Mouse (Mus musculus): ENCODE data around the gene Naxe. TPM values are rescaled to one million over a fixed set of nuclear protein-coding genes. Genes with fewer than 3 reads are reported as not detected.
A peak's percentile ranks its signal among the peaks of the same experiment; 100 is the strongest.

Gene Naxe
- total and polyA plus RNA-seq, 3 experiments, result 41.1 to 44.1 (median 42.4) TPM

- ATAC-seq (ENCODE audit: extremely low read depth, insufficient number of reproducible peaks, low FRiP score, poor library complexity, severe bottlenecking) (peak; percentile 62; the same call in 1 of the 2 replicates), DNase-seq (ENCODE audit: low spot score) (peak; percentile 24)
- Histone ChIP-seq H3K9me3 (replicated peaks) (no peaks in the 10 kb centered on the region), H3K27me3 (ENCODE audit: insufficient read depth, low read length) (peaks cover 11% of the 10 kb centered on the region), H3K4me3 (ENCODE audit: low read depth, low read length) (peak overlapping the region; percentile 86), H3K36me3 (replicated peaks) (peaks cover 42% of the 10 kb centered on the region), H3K4me1 (ENCODE audit: insufficient read depth, low read depth, low read length) (peaks cover 25% of the 10 kb centered on the region)
- no peak for TF ChIP-seq CTCF (IDR thresholded peaks at IDR 0.05; ENCODE audit: low read depth, low read length)
- TF ChIP-seq TAL1 (conservative IDR thresholded peaks at IDR 0.05; ENCODE audit: low read depth, low read length), result no peak
- no peak for TF ChIP-seq GATA1 (IDR thresholded peaks at IDR 0.05; ENCODE audit: borderline replicate concordance, low read length)
- TF ChIP-seq GATA2 (IDR thresholded peaks at IDR 0.05; ENCODE audit: borderline replicate concordance, low read depth, low read length), result no peak
- TF ChIP-seq POLR2AphosphoS5 (IDR thresholded peaks at IDR 0.05; ENCODE audit: insufficient replicate concordance, low read depth, low read length), result no peak
Observed at GRCm38 (mm10) chr3:88082663-88083062, 24.4 kb upstream of the Naxe start.

- peaks cover 39% of the 10 kb centered on the region for H3K36me3 ChIP-seq (replicated peaks)
- DNase-seq (ENCODE audit: low spot score) (no peak), ATAC-seq (ENCODE audit: extremely low read depth, insufficient number of reproducible peaks, low FRiP score, poor library complexity, severe bottlenecking) (no peak)
- no peak for TF ChIP-seq TAL1 (conservative IDR thresholded peaks at IDR 0.05; ENCODE audit: low read depth, low read length)
- TF ChIP-seq GATA2 (IDR thresholded peaks at IDR 0.05; ENCODE audit: borderline replicate concordance, low read depth, low read length), result no peak
- no peak for TF ChIP-seq GATA1 (IDR thresholded peaks at IDR 0.05; ENCODE audit: borderline replicate concordance, low read length)
- TF ChIP-seq CTCF (IDR thresholded peaks at IDR 0.05; ENCODE audit: low read depth, low read length), result no peak
- no peak for TF ChIP-seq POLR2AphosphoS5 (IDR thresholded peaks at IDR 0.05; ENCODE audit: insufficient replicate concordance, low read depth, low read length)
- peak overlapping the region; percentile 86 for H3K4me3 ChIP-seq (ENCODE audit: low read depth, low read length)
- no peaks in the 10 kb centered on the region for H3K9me3 ChIP-seq (replicated peaks)
- peaks cover 25% of the 10 kb centered on the region for H3K4me1 ChIP-seq (ENCODE audit: insufficient read depth, low read depth, low read length)
- H3K27me3 ChIP-seq (ENCODE audit: insufficient read depth, low read length), result peaks cover 15% of the 10 kb centered on the region
Observed at GRCm38 (mm10) chr3:88082224-88082618, 23.9 kb upstream of the Naxe start.

GRCm38 (mm10) chr3:88081345-88082223, 23.3 kb upstream of the Naxe start, which contains the start of gene Iqgap3:
Iqgap3 (plus strand) TSS chr3:88081971.
- ATAC-seq (ENCODE audit: extremely low read depth, insufficient number of reproducible peaks, low FRiP score, poor library complexity, severe bottlenecking), result peak; percentile 75
- Histone ChIP-seq H3K27me3 (ENCODE audit: insufficient read depth, low read length) (peaks cover 18% of the 10 kb centered on the region), H3K4me1 (ENCODE audit: insufficient read depth, low read depth, low read length) (peaks cover 25% of the 10 kb centered on the region), H3K36me3 (replicated peaks) (peaks cover 34% of the 10 kb centered on the region), H3K4me3 (ENCODE audit: low read depth, low read length) (peak within 1 kb of the TSS; percentile 86), H3K9me3 (replicated peaks) (no peaks in the 10 kb centered on the region)
- peak; percentile 95 for DNase-seq (ENCODE audit: low spot score)
- TF ChIP-seq GATA2 (IDR thresholded peaks at IDR 0.05; ENCODE audit: borderline replicate concordance, low read depth, low read length) (no peak), POLR2AphosphoS5 (IDR thresholded peaks at IDR 0.05; ENCODE audit: insufficient replicate concordance, low read depth, low read length) (no peak), TAL1 (conservative IDR thresholded peaks at IDR 0.05; ENCODE audit: low read depth, low read length) (no peak), GATA1 (IDR thresholded peaks at IDR 0.05; ENCODE audit: borderline replicate concordance, low read length) (no peak), CTCF (IDR thresholded peaks at IDR 0.05; ENCODE audit: low read depth, low read length) (no peak)

GRCm38 (mm10) chr3:88078204-88078603, 19.9 kb upstream of the Naxe start, which contains the start of gene Ttc24:
Ttc24 (minus strand) TSS chr3:88078304.
- TF ChIP-seq GATA2 (IDR thresholded peaks at IDR 0.05; ENCODE audit: borderline replicate concordance, low read depth, low read length) (no peak), POLR2AphosphoS5 (IDR thresholded peaks at IDR 0.05; ENCODE audit: insufficient replicate concordance, low read depth, low read length) (no peak), GATA1 (IDR thresholded peaks at IDR 0.05; ENCODE audit: borderline replicate concordance, low read length) (no peak), CTCF (IDR thresholded peaks at IDR 0.05; ENCODE audit: low read depth, low read length) (no peak), TAL1 (conservative IDR thresholded peaks at IDR 0.05; ENCODE audit: low read depth, low read length) (no peak)
- Histone ChIP-seq H3K4me3 (ENCODE audit: low read depth, low read length) (no peak within 1 kb of the TSS), H3K4me1 (ENCODE audit: insufficient read depth, low read depth, low read length) (peaks cover 20% of the 10 kb centered on the region), H3K27me3 (ENCODE audit: insufficient read depth, low read length) (peaks cover 44% of the 10 kb centered on the region), H3K36me3 (replicated peaks) (peaks cover 3% of the 10 kb centered on the region), H3K9me3 (replicated peaks) (no peaks in the 10 kb centered on the region)
- no peak for ATAC-seq (ENCODE audit: extremely low read depth, insufficient number of reproducible peaks, low FRiP score, poor library complexity, severe bottlenecking)
- DNase-seq (ENCODE audit: low spot score), result no peak

GRCm38 (mm10) chr3:88077441-88077840, 19.1 kb upstream of the Naxe start:
- TF ChIP-seq CTCF (IDR thresholded peaks at IDR 0.05; ENCODE audit: low read depth, low read length), result no peak
- no peak for TF ChIP-seq POLR2AphosphoS5 (IDR thresholded peaks at IDR 0.05; ENCODE audit: insufficient replicate concordance, low read depth, low read length)
- no peak for TF ChIP-seq TAL1 (conservative IDR thresholded peaks at IDR 0.05; ENCODE audit: low read depth, low read length)
- TF ChIP-seq GATA2 (IDR thresholded peaks at IDR 0.05; ENCODE audit: borderline replicate concordance, low read depth, low read length), result no peak
- ATAC-seq (ENCODE audit: extremely low read depth, insufficient number of reproducible peaks, low FRiP score, poor library complexity, severe bottlenecking), result no peak
- Histone ChIP-seq H3K27me3 (ENCODE audit: insufficient read depth, low read length) (peaks cover 49% of the 10 kb centered on the region), H3K4me1 (ENCODE audit: insufficient read depth, low read depth, low read length) (peaks cover 12% of the 10 kb centered on the region), H3K9me3 (replicated peaks) (no peaks in the 10 kb centered on the region), H3K4me3 (ENCODE audit: low read depth, low read length) (no peak overlapping the region), H3K36me3 (replicated peaks) (no peaks in the 10 kb centered on the region)
- DNase-seq (ENCODE audit: low spot score), result no peak

GRCm38 (mm10) chr3:88074766-88075165, 16.5 kb upstream of the Naxe start:
- no peaks in the 10 kb centered on the region for H3K36me3 ChIP-seq (replicated peaks)
- TF ChIP-seq TAL1 (conservative IDR thresholded peaks at IDR 0.05; ENCODE audit: low read depth, low read length) (no peak), GATA1 (IDR thresholded peaks at IDR 0.05; ENCODE audit: borderline replicate concordance, low read length) (no peak), POLR2AphosphoS5 (IDR thresholded peaks at IDR 0.05; ENCODE audit: insufficient replicate concordance, low read depth, low read length) (no peak), CTCF (IDR thresholded peaks at IDR 0.05; ENCODE audit: low read depth, low read length) (no peak), GATA2 (IDR thresholded peaks at IDR 0.05; ENCODE audit: borderline replicate concordance, low read depth, low read length) (no peak)
- no peak overlapping the region for H3K4me3 ChIP-seq (ENCODE audit: low read depth, low read length)
- no peaks in the 10 kb centered on the region for H3K9me3 ChIP-seq (replicated peaks)
- H3K27me3 ChIP-seq (ENCODE audit: insufficient read depth, low read length), result peaks cover 62% of the 10 kb centered on the region
- no peak for DNase-seq (ENCODE audit: low spot score)
- H3K4me1 ChIP-seq (ENCODE audit: insufficient read depth, low read depth, low read length), result peaks cover 4% of the 10 kb centered on the region; the same call in 1 of the 2 replicates
- no peak for ATAC-seq (ENCODE audit: extremely low read depth, insufficient number of reproducible peaks, low FRiP score, poor library complexity, severe bottlenecking)
